Mouse (Mus musculus) heart, embryonic 12.5 days (tissue): ENCODE results near the gene Spryd7. TPM values are rescaled to one million over a fixed set of nuclear protein-coding genes. Genes with fewer than 3 reads are reported as not detected.

ENCODE experiments used
- polyA plus RNA-seq: library from polyadenylated mRNA; unstranded; fragments of >200 nt; fragmentation: Nextera tagmentation; extraction: Ambion mirVana; gene quantifications from 2 replicates; pipeline ENCODE4 v1.2.1, GENCODE M21; 2016

Spryd7 gene
- polyA plus RNA-seq, 1 experiment from 2014 or later = 25.3 TPM

Other genes with a start within 250 kb of the Spryd7 start
- gene Arl11, start 247.1 kb downstream of the Spryd7 start, polyA plus RNA-seq = 0.37 and 0.89 TPM in 2 replicates
- 6.1 TPM in 2 replicates for gene Ebpl, start 196.4 kb downstream of the Spryd7 start, polyA plus RNA-seq
- gene Kpna3, start 117.0 kb downstream of the Spryd7 start, polyA plus RNA-seq = 40.2 TPM in 2 replicates
- gene Trim13, start 41.4 kb upstream of the Spryd7 start, polyA plus RNA-seq = 13.5 and 15.8 TPM in 2 replicates
- 0.40 and 0.55 TPM in 2 replicates for gene Kcnrg, start 50.6 kb upstream of the Spryd7 start, polyA plus RNA-seq